In the genomic region with DNA sequence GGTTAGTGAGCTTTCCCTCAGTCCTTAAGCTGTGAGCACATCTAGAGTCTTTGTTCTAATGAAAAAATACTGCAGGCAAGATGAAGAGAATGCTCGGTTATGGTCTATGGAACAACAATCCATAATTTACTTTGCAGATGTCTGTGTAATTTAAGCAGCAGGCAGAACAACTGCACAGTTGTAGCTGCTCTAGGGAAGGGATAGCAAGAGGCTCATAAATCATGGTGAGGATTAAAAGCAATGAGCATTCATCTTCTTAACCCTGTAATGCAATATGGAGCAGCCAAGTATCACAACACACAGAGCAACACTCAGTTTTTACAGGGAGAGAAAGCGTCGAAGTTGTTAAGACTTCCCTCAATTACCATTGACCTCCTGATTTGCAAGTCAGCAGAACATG, we compare ENCODE assay signal across 17 mouse cellular contexts.
A peak's percentile ranks its signal among the peaks of the same experiment; 100 is the strongest.
DNase-seq lines count a peak whose midpoint lies in the region; ATAC-seq lines count a peak whose summit lies in the region.
"Had no signal": no experiment of that assay in that cellular context is flagged by ENCODE, and none has a peak within 500 bp of the region (broad histone marks: within the 10 kb centered on the region; RNA-seq: fewer than 3 reads in every experiment).

No protein-coding gene starts in this region.

- H3K9ac ChIP-seq in limb, embryonic 11.5 days (ENCODE audit: low read length) = no peak overlapping the region
- no peak overlapping the region for H3K9ac ChIP-seq in hindbrain, embryonic 15.5 days
- no peak overlapping the region for H3K9ac ChIP-seq in neural tube, embryonic 13.5 days
- H3K9ac ChIP-seq: embryonic facial prominence, embryonic 15.5 days; forebrain, embryonic 12.5 days; limb, embryonic 15.5 days; liver, postnatal 0 days had no signal

- H3K27ac ChIP-seq in limb, embryonic 11.5 days (replicated peaks; ENCODE audit: low read depth, low read length) = no peak overlapping the region
- H3K27ac ChIP-seq in limb, embryonic 10.5 days = no peak overlapping the region
- H3K27ac ChIP-seq in hindbrain, embryonic 15.5 days (replicated peaks) = no peak overlapping the region
- no peak overlapping the region for H3K27ac ChIP-seq in neural tube, embryonic 13.5 days (replicated peaks)
- H3K27ac ChIP-seq: embryonic facial prominence, embryonic 15.5 days; forebrain, embryonic 12.5 days; limb, embryonic 15.5 days; stomach, postnatal 0 days had no signal

- H3K4me1 ChIP-seq in limb, embryonic 11.5 days (ENCODE audit: control insufficient read depth, insufficient read depth, low read length) = 0 out of 2 replicates have a peak, but pooled peaks cover 2% of the 10 kb centered on the region
- 0 out of 2 replicates have a peak, but pooled peaks cover 3% of the 10 kb centered on the region for H3K4me1 ChIP-seq in limb, embryonic 10.5 days
- no peaks in the 10 kb centered on the region for H3K4me1 ChIP-seq in hindbrain, embryonic 15.5 days (replicated peaks)
- H3K4me1 ChIP-seq in neural tube, embryonic 13.5 days (replicated peaks) = peaks cover 12% of the 10 kb centered on the region
- H3K4me1 ChIP-seq: embryonic facial prominence, embryonic 15.5 days; forebrain, embryonic 12.5 days; limb, embryonic 15.5 days had no signal

- H3K27me3 ChIP-seq in limb, embryonic 11.5 days (ENCODE audit: control insufficient read depth, insufficient read depth, low read length) = no peaks in the 10 kb centered on the region
- no peaks in the 10 kb centered on the region for H3K27me3 ChIP-seq in limb, embryonic 10.5 days (ENCODE audit: low read depth, poor library complexity, severe bottlenecking)
- H3K27me3 ChIP-seq in hindbrain, embryonic 15.5 days = no peaks in the 10 kb centered on the region
- no peaks in the 10 kb centered on the region for H3K27me3 ChIP-seq in neural tube, embryonic 13.5 days
- H3K27me3 ChIP-seq: embryonic facial prominence, embryonic 15.5 days; forebrain, embryonic 12.5 days; limb, embryonic 15.5 days had no signal

- no peaks in the 10 kb centered on the region for H3K9me3 ChIP-seq in limb, embryonic 11.5 days (ENCODE audit: control insufficient read depth, low read length)
- no peaks in the 10 kb centered on the region for H3K9me3 ChIP-seq in limb, embryonic 10.5 days (replicated peaks)
- H3K9me3 ChIP-seq in hindbrain, embryonic 15.5 days = no peaks in the 10 kb centered on the region
- peaks cover 2% of the 10 kb centered on the region; the same call in 1 of the 2 replicates for H3K9me3 ChIP-seq in neural tube, embryonic 13.5 days
- H3K9me3 ChIP-seq: embryonic facial prominence, embryonic 15.5 days; forebrain, embryonic 12.5 days; limb, embryonic 15.5 days had no signal

- H3K4me3 ChIP-seq in limb, embryonic 11.5 days (ENCODE audit: low read depth, low read length) = no peak overlapping the region
- no peak overlapping the region for H3K4me3 ChIP-seq in limb, embryonic 10.5 days
- no peak overlapping the region for H3K4me3 ChIP-seq in hindbrain, embryonic 15.5 days
- H3K4me3 ChIP-seq in neural tube, embryonic 13.5 days = no peak overlapping the region
- H3K4me3 ChIP-seq: embryonic facial prominence, embryonic 15.5 days; forebrain, embryonic 12.5 days; limb, embryonic 15.5 days had no signal

- peak; percentile 85; the same call in 1 of the 2 replicates for ATAC-seq in limb, embryonic 11.5 days (ENCODE audit: insufficient number of reproducible peaks, low FRiP score, low TSS enrichment, low read depth)
- peak; percentile 79 for ATAC-seq in hindbrain, embryonic 15.5 days (ENCODE audit: low FRiP score, low read depth)
- ATAC-seq in neural tube, embryonic 13.5 days (ENCODE audit: low read depth) = peak; percentile 96
- ATAC-seq in inflammation-experienced regulatory T-cells, adult 6 months = no peak
- ATAC-seq: liver, postnatal 0 days had no signal

- peak; percentile 21 for DNase-seq in embryo, embryonic 10 days (ENCODE audit: low spot score)
- DNase-seq in embryo, embryonic 9.5 days (ENCODE audit: extremely low spot score) = no peak
- DNase-seq in limb, embryonic 11.5 days (ENCODE audit: low spot score) = no peak
- no peak for DNase-seq in limb, embryonic 10.5 days (ENCODE audit: low spot score)
- DNase-seq in ovary, postnatal 14 days (ENCODE audit: low spot score) = no peak
- DNase-seq: adrenal gland, postnatal 14 days; cerebellum, postnatal 14 days; liver, postnatal 0 days; thymus, postnatal 14 days had no signal

- 25% methylated on average over 3 of the region's 3 CpGs for WGBS in limb, embryonic 11.5 days
- WGBS in limb, embryonic 10.5 days = 42% methylated on average over 3 of the region's 3 CpGs
- WGBS in hindbrain, embryonic 15.5 days = 39% methylated on average over 3 of the region's 3 CpGs
- WGBS in neural tube, embryonic 13.5 days = 10% methylated on average over 3 of the region's 3 CpGs

- H3K4me2 ChIP-seq in limb, embryonic 11.5 days (ENCODE audit: low read depth, severe bottlenecking) = no peak overlapping the region
- H3K4me2 ChIP-seq in hindbrain, embryonic 15.5 days = no peak overlapping the region
- H3K4me2 ChIP-seq in neural tube, embryonic 13.5 days = no peak overlapping the region
- H3K4me2 ChIP-seq: embryonic facial prominence, embryonic 15.5 days; forebrain, embryonic 12.5 days; limb, embryonic 15.5 days; midbrain, embryonic 11.5 days had no signal

- H3K36me3 ChIP-seq in limb, embryonic 11.5 days (ENCODE audit: control insufficient read depth, insufficient read depth, low read length) = no peaks in the 10 kb centered on the region
- no peaks in the 10 kb centered on the region for H3K36me3 ChIP-seq in limb, embryonic 10.5 days
- no peaks in the 10 kb centered on the region for H3K36me3 ChIP-seq in hindbrain, embryonic 15.5 days
- no peaks in the 10 kb centered on the region for H3K36me3 ChIP-seq in neural tube, embryonic 13.5 days
- H3K36me3 ChIP-seq: embryonic facial prominence, embryonic 15.5 days; forebrain, embryonic 12.5 days; limb, embryonic 15.5 days had no signal
